Mouse (Mus musculus) MEL (cell line): ENCODE measurements around the gene Ntn5. TPM values are rescaled to one million over a fixed set of nuclear protein-coding genes. Genes with fewer than 3 reads are reported as not detected.

ENCODE experiments used
- DNase-seq: peaks from one replicate; pipeline ENCODE4 v3.0.0; 2011; ENCODE audit warnings: low read depth, low spot score
- H3K27ac ChIP-seq: 2 replicates; pipeline ENCODE4 v1.5.1; 2012; ENCODE audit warnings: low read depth, mild to moderate bottlenecking, control low read depth, low read length, moderate library complexity; ENCODE audit not compliant: control insufficient read depth
- H3K27me3 ChIP-seq, 2 experiments: fragments of 150-350 bp in 1 of 2; sonication (generic) in 1 of 2; 2 replicates each; pipeline ENCODE4 v1.6.1; 2012; ENCODE audit warnings: low read length in 2 of 2, mild to moderate bottlenecking in 2 of 2, improper control_type of control experiment in 1 of 2, moderate library complexity in 1 of 2; ENCODE audit not compliant: insufficient read depth in 2 of 2, control insufficient read depth in 1 of 2
- H3K36me3 ChIP-seq, 2 experiments: 2 replicates each; pipeline ENCODE4 v1.6.1; 2012 to 2014; ENCODE audit warnings: low read length in 2 of 2, improper control_type of control experiment in 1 of 2, inconsistent platforms in 1 of 2, mild to moderate bottlenecking in 1 of 2; ENCODE audit not compliant: insufficient read depth in 2 of 2, control insufficient read depth in 1 of 2
- H3K4me1 ChIP-seq, 2 experiments: fragments of 150-350 bp in 1 of 2; sonication (generic) in 1 of 2; 2 replicates each; pipeline ENCODE4 v1.6.1; 2012; ENCODE audit warnings: low read length in 2 of 2, improper control_type of control experiment in 1 of 2, mild to moderate bottlenecking in 1 of 2; ENCODE audit not compliant: insufficient read depth in 2 of 2, control insufficient read depth in 1 of 2
- H3K4me3 ChIP-seq, 2 experiments: fragments of 150-350 bp in 1 of 2; sonication (generic) in 1 of 2; 2 replicates each; pipeline ENCODE4 v1.5.1; 2012; ENCODE audit warnings: low read depth in 2 of 2, low read length in 2 of 2, mild to moderate bottlenecking in 2 of 2, moderate library complexity in 2 of 2, control low read depth in 1 of 2, improper control_type of control experiment in 1 of 2; ENCODE audit not compliant: control insufficient read depth in 1 of 2, insufficient read depth in 1 of 2
- H3K79me2 ChIP-seq: 2 replicates; pipeline ENCODE4 v1.6.1; 2012; ENCODE audit warnings: mild to moderate bottlenecking, low read length, moderate library complexity; ENCODE audit not compliant: control insufficient read depth, poor library complexity, insufficient read depth
- H3K9ac ChIP-seq: 2 replicates; pipeline ENCODE4 v1.6.1; 2012; ENCODE audit warnings: low read depth, mild to moderate bottlenecking, control low read depth, low read length, moderate library complexity; ENCODE audit not compliant: control insufficient read depth, poor library complexity, severe bottlenecking
- H3K9me3 ChIP-seq: fragments of 150-350 bp; sonication (generic); replicated peaks from 2 replicates; pipeline ENCODE4 v1.6.1; 2012; ENCODE audit warnings: mild to moderate bottlenecking, low read length, improper control_type of control experiment, moderate library complexity; ENCODE audit not compliant: insufficient read depth
- CHD2 ChIP-seq: IDR thresholded peaks from 2 replicates; pipeline ENCODE4 v1.6.1; 2011; ENCODE audit warnings: low read length, improper control_type of control experiment
- E2F4 ChIP-seq: IDR thresholded peaks from 2 replicates; pipeline ENCODE4 v1.6.1; 2011; ENCODE audit warnings: low read depth, low read length, improper control_type of control experiment, borderline replicate concordance
- EP300 ChIP-seq, 2 experiments: IDR thresholded peaks; 2 replicates each; pipeline ENCODE4 v1.6.1; 2011; ENCODE audit warnings: improper control_type of control experiment in 2 of 2, low read length in 2 of 2, low read depth in 1 of 2, mild to moderate bottlenecking in 1 of 2
- GATA1 ChIP-seq: IDR thresholded peaks from 2 replicates; pipeline ENCODE4 v1.6.1; 2011; ENCODE audit warnings: low read depth, low read length, improper control_type of control experiment
- JUND ChIP-seq: IDR thresholded peaks from 2 replicates; pipeline ENCODE4 v1.6.1; 2011; ENCODE audit warnings: low read depth, mild to moderate bottlenecking, improper control_type of control experiment, low read length
- KAT2A ChIP-seq: conservative IDR thresholded peaks from 2 replicates; pipeline ENCODE4 v1.6.1; 2012; ENCODE audit warnings: low read depth, low read length, improper control_type of control experiment, inconsistent platforms
- MAFK ChIP-seq: IDR thresholded peaks from 2 replicates; pipeline ENCODE4 v1.6.1; 2011; ENCODE audit warnings: low read depth, mild to moderate bottlenecking, low read length, improper control_type of control experiment, borderline replicate concordance
- MAX ChIP-seq: IDR thresholded peaks from 2 replicates; pipeline ENCODE4 v1.6.1; 2011; ENCODE audit warnings: low read length, improper control_type of control experiment
- MAZ ChIP-seq: IDR thresholded peaks from 2 replicates; pipeline ENCODE4 v1.6.1; 2012; ENCODE audit warnings: low read depth, mild to moderate bottlenecking, inconsistent platforms, low read length, improper control_type of control experiment
- MXI1 ChIP-seq: IDR thresholded peaks from 2 replicates; pipeline ENCODE4 v1.6.1; 2011; ENCODE audit warnings: mild to moderate bottlenecking, low read depth, low read length, improper control_type of control experiment
- POLR2A ChIP-seq, 2 experiments: IDR thresholded peaks; 2 replicates each; pipeline ENCODE4 v1.6.1; 2011 to 2012; ENCODE audit warnings: low read length in 2 of 2, mild to moderate bottlenecking in 2 of 2, control low read depth in 1 of 2, improper control_type of control experiment in 1 of 2, low read depth in 1 of 2, moderate library complexity in 1 of 2; ENCODE audit not compliant: control insufficient read depth in 1 of 2, insufficient read depth in 1 of 2, poor library complexity in 1 of 2
- RAD21 ChIP-seq: IDR thresholded peaks from 2 replicates; pipeline ENCODE4 v1.6.1; 2011; ENCODE audit warnings: mild to moderate bottlenecking, low read depth, low read length, improper control_type of control experiment
- RCOR1 ChIP-seq: IDR thresholded peaks from 2 replicates; pipeline ENCODE4 v1.6.1; 2012; ENCODE audit warnings: low read depth, mild to moderate bottlenecking, inconsistent platforms, low read length, improper control_type of control experiment
- USF2 ChIP-seq, 2 experiments: IDR thresholded peaks; 2 replicates each; pipeline ENCODE4 v1.6.1; 2011 to 2012; ENCODE audit warnings: improper control_type of control experiment in 2 of 2, low read length in 2 of 2, borderline replicate concordance in 1 of 2, inconsistent platforms in 1 of 2, low read depth in 1 of 2, mild to moderate bottlenecking in 1 of 2; ENCODE audit not compliant: insufficient read depth in 1 of 2
- ZKSCAN1 ChIP-seq: IDR thresholded peaks from 2 replicates; pipeline ENCODE4 v1.6.1; 2012; ENCODE audit warnings: low read depth, mild to moderate bottlenecking, inconsistent platforms, low read length, improper control_type of control experiment, moderate library complexity
- ZNF384 ChIP-seq: IDR thresholded peaks from 2 replicates; pipeline ENCODE4 v1.6.1; 2012; ENCODE audit warnings: low read depth, mild to moderate bottlenecking, inconsistent platforms, low read length, improper control_type of control experiment
- polyA plus RNA-seq, 2 experiments: library from polyadenylated mRNA; stranded (reverse) in 1 of 2; unstranded in 1 of 2; fragments of >175 nt in 1 of 2; fragments of >200 nt in 1 of 2; gene quantifications; 2 replicates each; pipeline versions ENCODE4 v1.2.1 to v1.2.4; 2012; ENCODE audit warnings: low replicate concordance in 2 of 2, low read depth in 1 of 2; ENCODE audit not compliant: insufficient read length in 2 of 2, insufficient read depth in 1 of 2, missing spikeins in 1 of 2
- total RNA-seq: library from RNA; depleted of rRNA; stranded (reverse); fragments of 300-350 nt; gene quantifications from 2 replicates; pipeline ENCODE4 v1.2.3, GENCODE M21; 2012

Ntn5 gene
- total and polyA plus RNA-seq, 3 experiments, result 0.13 TPM; not detected in 2

- H3K4me1 ChIP-seq, result no peaks in the 10 kb centered on the region
- TF ChIP-seq MXI1 (no peak), RAD21 (no peak), GATA1 (no peak), RCOR1 (no peak), MAX (no peak)
- peaks cover 2% of the 10 kb centered on the region in 2 experiments; a peak in 3 of 4 replicates for H3K36me3 ChIP-seq
- no peaks in the 10 kb centered on the region for H3K9me3 ChIP-seq
- no peak overlapping the region for H3K9ac ChIP-seq
- no peak for DNase-seq
- no peaks in the 10 kb centered on the region for H3K27me3 ChIP-seq
- H3K4me3 ChIP-seq, result no peak overlapping the region
- H3K79me2 ChIP-seq, result peaks cover 13% of the 10 kb centered on the region
- no peak overlapping the region for H3K27ac ChIP-seq
These were observed 40.0 kb downstream of the Ntn5 start for GRCm38 (mm10) chr7:45723781-45724180.

- no peaks in the 10 kb centered on the region for H3K4me1 ChIP-seq
- no peak overlapping the region for H3K4me3 ChIP-seq
- no peak overlapping the region for H3K27ac ChIP-seq
- no peaks in the 10 kb centered on the region for H3K9me3 ChIP-seq
- no peaks in the 10 kb centered on the region for H3K27me3 ChIP-seq
- DNase-seq, result peak; percentile 12
- TF ChIP-seq EP300 (IDR thresholded peaks at IDR 0.05; ENCODE audit: low read depth in 1 of 2, low read length in 2 of 2), result no peak
- no peak for TF ChIP-seq POLR2A (IDR thresholded peaks at IDR 0.05; ENCODE audit: control insufficient read depth in 1 of 2, insufficient read depth in 1 of 2, low read depth in 1 of 2, low read length in 2 of 2, poor library complexity in 1 of 2)
- TF ChIP-seq MAFK, result no peak
- TF ChIP-seq JUND, result no peak
- no peak for TF ChIP-seq ZNF384
- no peak for TF ChIP-seq USF2 (IDR thresholded peaks at IDR 0.05; ENCODE audit: borderline replicate concordance in 1 of 2, insufficient read depth in 1 of 2, low read depth in 1 of 2, low read length in 2 of 2)
- no peak for TF ChIP-seq ZKSCAN1
- TF ChIP-seq RAD21, result no peak
- no peak for TF ChIP-seq KAT2A
- TF ChIP-seq MAZ, result no peak
- H3K79me2 ChIP-seq, result no peaks in the 10 kb centered on the region; the same call in 1 of the 2 replicates
- H3K36me3 ChIP-seq, result peaks cover 0 to 2% of the 10 kb centered on the region in 2 experiments; a peak in 1 of 4 replicates
- H3K9ac ChIP-seq, result no peak overlapping the region
These were observed 41.3 kb downstream of the Ntn5 start for GRCm38 (mm10) chr7:45725151-45725550.

- Histone ChIP-seq H3K9ac (no peak within 1 kb of the TSS), H3K27ac (no peak within 1 kb of the TSS)
- no peak for DNase-seq
- TF ChIP-seq E2F4 (no peak), KAT2A (no peak), CHD2 (no peak)
- TF ChIP-seq, all 39 proteins: peak for 0
- H3K36me3 ChIP-seq, result no peaks in the 10 kb centered on the region
- H3K4me1 ChIP-seq, result no peaks in the 10 kb centered on the region
- H3K4me3 ChIP-seq, result no peak within 1 kb of the TSS
- no peaks in the 10 kb centered on the region for H3K79me2 ChIP-seq
- no peaks in the 10 kb centered on the region for H3K27me3 ChIP-seq
- H3K9me3 ChIP-seq, result no peaks in the 10 kb centered on the region
These were observed 41.9 kb downstream of the Ntn5 start, which contains the start of gene Spaca4 for GRCm38 (mm10) chr7:45725713-45726112. Spaca4 (minus strand) TSS chr7:45725813.
